Mouse (Mus musculus): ENCODE data around the gene Olfr600. TPM values are rescaled to one million over a fixed set of nuclear protein-coding genes. Genes with fewer than 3 reads are reported as not detected.

Gene Olfr600
- polyA plus RNA-seq (2012; rRNA removed; ENCODE audit: low replicate concordance) = not detected in 2 replicates

GRCm38 (mm10) chr7:103349569-103349968 lies at the start of gene Olfr600:
TSS of gene Olfr600 (minus strand) at chr7:103349669.

GRCm38 (mm10) chr7:103386077-103386476 lies 36.6 kb upstream of the Olfr600 start, which contains the start of gene Olfr603:
TSS of gene Olfr603 (minus strand) at chr7:103386177.

GRCm38 (mm10) chr7:103362555-103362954 lies 13.1 kb upstream of the Olfr600 start, which contains the start of gene Olfr601:
TSS of gene Olfr601 (minus strand) at chr7:103362655.

GRCm38 (mm10) chr7:103335617-103336016 lies 13.9 kb downstream of the Olfr600 start, which contains the start of gene Olfr599:
TSS of gene Olfr599 (plus strand) at chr7:103335917.

GRCm38 (mm10) chr7:103323268-103323667 lies 26.2 kb downstream of the Olfr600 start, which contains the start of gene Olfr598:
TSS of gene Olfr598 (plus strand) at chr7:103323568.

GRCm38 (mm10) chr7:103316015-103316414 lies 33.5 kb downstream of the Olfr600 start, which contains the start of gene Olfr597:
TSS of gene Olfr597 (plus strand) at chr7:103316315.

GRCm38 (mm10) chr7:103305348-103305747 lies 44.1 kb downstream of the Olfr600 start, which contains the start of gene Olfr596:
TSS of gene Olfr596 (plus strand) at chr7:103305648.

Other genes with a start within 250 kb of the Olfr600 start
- not detected in 2 replicates for gene Olfr586, start 224.0 kb downstream of the Olfr600 start, polyA plus RNA-seq (2012; rRNA removed; ENCODE audit: low replicate concordance)
- gene Olfr588-ps1, start 208.8 kb downstream of the Olfr600 start, polyA plus RNA-seq (2012; rRNA removed; ENCODE audit: low replicate concordance) = not detected in 2 replicates
- not detected in 2 replicates for gene Olfr589, start 193.3 kb downstream of the Olfr600 start, polyA plus RNA-seq (2012; rRNA removed; ENCODE audit: low replicate concordance)
- gene Olfr591, start 171.3 kb downstream of the Olfr600 start, polyA plus RNA-seq (2012; rRNA removed; ENCODE audit: low replicate concordance) = not detected in 2 replicates
- gene Olfr592, start 164.9 kb downstream of the Olfr600 start, polyA plus RNA-seq (2012; rRNA removed; ENCODE audit: low replicate concordance) = not detected in 2 replicates
- gene Olfr593, start 137.8 kb downstream of the Olfr600 start, polyA plus RNA-seq (2012; rRNA removed; ENCODE audit: low replicate concordance) = not detected in 2 replicates
- gene Olfr594, start 132.7 kb downstream of the Olfr600 start, polyA plus RNA-seq (2012; rRNA removed; ENCODE audit: low replicate concordance) = not detected in 2 replicates
- not detected in 2 replicates for gene Usp17ld, start 97.2 kb downstream of the Olfr600 start, polyA plus RNA-seq (2012; rRNA removed; ENCODE audit: low replicate concordance)
- not detected in 2 replicates for gene Olfr596, start 44.0 kb downstream of the Olfr600 start, polyA plus RNA-seq (2012; rRNA removed; ENCODE audit: low replicate concordance)
- gene Olfr597, start 33.4 kb downstream of the Olfr600 start, polyA plus RNA-seq (2012; rRNA removed; ENCODE audit: low replicate concordance) = not detected in 2 replicates
- gene Olfr598, start 26.1 kb downstream of the Olfr600 start, polyA plus RNA-seq (2012; rRNA removed; ENCODE audit: low replicate concordance) = not detected in 2 replicates
- gene Olfr599, start 13.8 kb downstream of the Olfr600 start, polyA plus RNA-seq (2012; rRNA removed; ENCODE audit: low replicate concordance) = not detected in 2 replicates
- gene Olfr601, start 13.0 kb upstream of the Olfr600 start, polyA plus RNA-seq (2012; rRNA removed; ENCODE audit: low replicate concordance) = not detected in 2 replicates
- not detected in 2 replicates for gene Olfr603, start 36.5 kb upstream of the Olfr600 start, polyA plus RNA-seq (2012; rRNA removed; ENCODE audit: low replicate concordance)
- gene Usp17lc, start 65.4 kb upstream of the Olfr600 start, polyA plus RNA-seq (2012; rRNA removed; ENCODE audit: low replicate concordance) = not detected in 2 replicates
- not detected in 2 replicates for gene Olfr605, start 95.8 kb upstream of the Olfr600 start, polyA plus RNA-seq (2012; rRNA removed; ENCODE audit: low replicate concordance)
- not detected in 2 replicates for gene Olfr606, start 99.4 kb upstream of the Olfr600 start, polyA plus RNA-seq (2012; rRNA removed; ENCODE audit: low replicate concordance)
- not detected in 2 replicates for gene Olfr607, start 114.5 kb upstream of the Olfr600 start, polyA plus RNA-seq (2012; rRNA removed; ENCODE audit: low replicate concordance)
- not detected in 2 replicates for gene Olfr608, start 120.2 kb upstream of the Olfr600 start, polyA plus RNA-seq (2012; rRNA removed; ENCODE audit: low replicate concordance)
- not detected in 2 replicates for gene Olfr609, start 148.4 kb upstream of the Olfr600 start, polyA plus RNA-seq (2012; rRNA removed; ENCODE audit: low replicate concordance)
- gene Olfr610, start 162.5 kb upstream of the Olfr600 start, polyA plus RNA-seq (2012; rRNA removed; ENCODE audit: low replicate concordance) = not detected in 2 replicates
- not detected in 2 replicates for gene Olfr611, start 171.2 kb upstream of the Olfr600 start, polyA plus RNA-seq (2012; rRNA removed; ENCODE audit: low replicate concordance)
- not detected in 2 replicates for gene Olfr612, start 193.0 kb upstream of the Olfr600 start, polyA plus RNA-seq (2012; rRNA removed; ENCODE audit: low replicate concordance)
- gene Olfr613, start 198.4 kb upstream of the Olfr600 start, polyA plus RNA-seq (2012; rRNA removed; ENCODE audit: low replicate concordance) = not detected in 2 replicates
- gene Olfr615, start 206.4 kb upstream of the Olfr600 start, polyA plus RNA-seq (2012; rRNA removed; ENCODE audit: low replicate concordance) = not detected in 2 replicates
- gene Olfr616, start 219.5 kb upstream of the Olfr600 start, polyA plus RNA-seq (2012; rRNA removed; ENCODE audit: low replicate concordance) = not detected in 2 replicates
- gene Olfr617, start 223.4 kb upstream of the Olfr600 start, polyA plus RNA-seq (2012; rRNA removed; ENCODE audit: low replicate concordance) = not detected in 2 replicates
- gene Olfr618, start 240.4 kb upstream of the Olfr600 start, polyA plus RNA-seq (2012; rRNA removed; ENCODE audit: low replicate concordance) = not detected in 2 replicates